Mouse (Mus musculus) intestine, embryonic 16.5 days (tissue): ENCODE data around the gene Olfr56. TPM values are rescaled to one million over a fixed set of nuclear protein-coding genes. Genes with fewer than 3 reads are reported as not detected.
"Not testable (repeated sequence)": the region's sequence is repeated elsewhere in the genome, so short reads cannot be mapped to it uniquely, and the experiment has no call there.

Experiments
- ATAC-seq: fragments of 200-750 bp; cut with Nextera tagmentation; 2 replicates; pipeline ENCODE4 v1.8.0; 2017; ENCODE audit warnings: moderate TSS enrichment, moderate library complexity
- H3K27ac ChIP-seq: fragments of 300-500 bp; sonication (generic); 2 replicates; pipeline ENCODE4 v1.5.1; 2014; ENCODE audit warnings: mild to moderate bottlenecking, low read length
- H3K27me3 ChIP-seq: fragments of 300-500 bp; sonication (generic); replicated peaks from 2 replicates; pipeline ENCODE4 v1.6.1; 2014; ENCODE audit warnings: low read length, control low read depth, mixed read lengths; ENCODE audit not compliant: control insufficient read depth, insufficient read depth
- H3K36me3 ChIP-seq: fragments of 300-500 bp; sonication (generic); 2 replicates; pipeline ENCODE4 v1.6.1; 2014; ENCODE audit warnings: low read length, control low read depth; ENCODE audit not compliant: control insufficient read depth, insufficient read depth
- H3K4me1 ChIP-seq: fragments of 300-500 bp; sonication (generic); 2 replicates; pipeline ENCODE4 v1.6.1; 2014; ENCODE audit warnings: low read length, control low read depth, mixed read lengths; ENCODE audit not compliant: control insufficient read depth, insufficient read depth
- H3K4me2 ChIP-seq: fragments of 300-500 bp; sonication (generic); 2 replicates; pipeline ENCODE4 v1.6.1; 2014; ENCODE audit warnings: low read depth, low read length, control low read depth
- H3K4me3 ChIP-seq: fragments of 300-500 bp; sonication (generic); 2 replicates; pipeline ENCODE4 v1.5.1; 2014; ENCODE audit warnings: mild to moderate bottlenecking, low read length
- H3K9ac ChIP-seq: fragments of 300-500 bp; sonication (generic); 2 replicates; pipeline ENCODE4 v1.6.1; 2014; ENCODE audit warnings: low read depth, low read length
- H3K9me3 ChIP-seq: fragments of 300-500 bp; sonication (generic); 2 replicates; pipeline ENCODE4 v1.6.1; 2016; ENCODE audit warnings: low read length, control low read depth; ENCODE audit not compliant: control insufficient read depth
- WGBS: fragments of 180-500 bp; shearing (Covaris S2); extraction: QIAGEN DNeasy Blood & Tissue Kit; methylation state at CpG from one replicate; pipeline ENCODE4 v1.1.7; 2014; 5-methylcytosine and 5-hydroxymethylcytosine counted together
- polyA plus RNA-seq: library from polyadenylated mRNA; unstranded; fragments of >200 nt; fragmentation: Nextera tagmentation; extraction: Ambion mirVana; gene quantifications from 2 replicates; pipeline ENCODE4 v1.2.1, GENCODE M21; 2015

Gene Olfr56
- polyA plus RNA-seq, 1 experiment from 2014 or later, result 0.10 TPM

- not testable (repeated sequence) for H3K4me2 ChIP-seq, H3K9me3 ChIP-seq, H3K27ac ChIP-seq, H3K9ac ChIP-seq, H3K36me3 ChIP-seq, H3K4me1 ChIP-seq, H3K27me3 ChIP-seq, H3K4me3 ChIP-seq
- peak; percentile 75 for ATAC-seq
- 49% methylated on average over 4 of the region's 4 CpGs for WGBS
Measured at GRCm38 (mm10) chr11:49176047-49176779, 197.5 kb downstream of the Olfr56 start.

GRCm38 (mm10) chr11:49183172-49183571 lies 204.5 kb downstream of the Olfr56 start:
- 59% methylated on average over 1 of the region's 1 CpGs for WGBS
- Histone ChIP-seq H3K27ac (no peak overlapping the region), H3K27me3 (no peaks in the 10 kb centered on the region), H3K4me1 (no peaks in the 10 kb centered on the region), H3K9me3 (no peaks in the 10 kb centered on the region), H3K9ac (no peak overlapping the region), H3K36me3 (no peaks in the 10 kb centered on the region), H3K4me2 (no peak overlapping the region), H3K4me3 (no peak overlapping the region)
- no peak for ATAC-seq

Other genes with a start within 250 kb of the Olfr56 start
- gene Rack1, start 178.6 kb upstream of the Olfr56 start, polyA plus RNA-seq, result 713 and 755 TPM in 2 replicates
- 4.1 and 5.9 TPM in 2 replicates for gene Trim41, start 161.5 kb upstream of the Olfr56 start, polyA plus RNA-seq
- 0.78 and 1.2 TPM in 2 replicates for gene Trim7, start 152.7 kb upstream of the Olfr56 start, polyA plus RNA-seq
- 1.3 and 1.4 TPM in 2 replicates for gene Gm12184, start 152.2 kb upstream of the Olfr56 start, polyA plus RNA-seq
- gene Irgm1, start 107.2 kb upstream of the Olfr56 start, polyA plus RNA-seq, result 15.6 and 15.8 TPM in 2 replicates
- 0.28 and 0.37 TPM in 2 replicates for gene Gm5431, start 76.7 kb upstream of the Olfr56 start, polyA plus RNA-seq
- 3.5 and 4.6 TPM in 2 replicates for gene Psme2b, start 32.7 kb upstream of the Olfr56 start, polyA plus RNA-seq
- 0.70 and 1.1 TPM in 2 replicates for gene 9930111J21Rik1, start 509 bp downstream of the Olfr56 start, polyA plus RNA-seq
- not detected in 2 replicates for gene Gm12185, start 13.3 kb downstream of the Olfr56 start, polyA plus RNA-seq
- 1.9 and 2.1 TPM in 2 replicates for gene Tgtp1, start 15.3 kb downstream of the Olfr56 start, polyA plus RNA-seq
- gene 9930111J21Rik2, start 72.4 kb downstream of the Olfr56 start, polyA plus RNA-seq, result 0.65 and 0.87 TPM in 2 replicates
- 0.86 and 1.0 TPM in 2 replicates for gene Tgtp2, start 85.3 kb downstream of the Olfr56 start, polyA plus RNA-seq
- gene Ifi47, start 97.7 kb downstream of the Olfr56 start, polyA plus RNA-seq, result 3.2 and 3.6 TPM in 2 replicates
- gene Olfr1396, start 136.0 kb downstream of the Olfr56 start, polyA plus RNA-seq, result not detected in 2 replicates
- not detected in 2 replicates for gene Olfr1395, start 163.4 kb downstream of the Olfr56 start, polyA plus RNA-seq
- gene Olfr1394, start 175.5 kb downstream of the Olfr56 start, polyA plus RNA-seq, result not detected in 2 replicates
- gene Btnl9, start 208.3 kb downstream of the Olfr56 start, polyA plus RNA-seq, result 1.6 TPM in 2 replicates
- 20.7 and 23.1 TPM in 2 replicates for gene Zfp62, start 224.4 kb downstream of the Olfr56 start, polyA plus RNA-seq